Mouse (Mus musculus) hindbrain, embryonic 16.5 days (tissue): ENCODE measurements around the gene Sun2. TPM values are rescaled to one million over a fixed set of nuclear protein-coding genes. Genes with fewer than 3 reads are reported as not detected.
A peak's percentile ranks its signal among the peaks of the same experiment; 100 is the strongest.

ENCODE experiments used
- ATAC-seq: fragments of 200-750 bp; cut with Nextera tagmentation; 2 replicates; pipeline ENCODE4 v1.8.0; 2017; ENCODE audit warnings: moderate TSS enrichment, moderate library complexity
- H3K27ac ChIP-seq: fragments of 300-500 bp; sonication (generic); 2 replicates; pipeline ENCODE4 v1.5.1; 2014; ENCODE audit warnings: low read depth, mild to moderate bottlenecking, control low read depth, low read length, moderate library complexity
- H3K27me3 ChIP-seq: fragments of 300-500 bp; sonication (generic); replicated peaks from 2 replicates; pipeline ENCODE4 v1.6.1; 2014; ENCODE audit warnings: low read length; ENCODE audit not compliant: control insufficient read depth, insufficient read depth
- H3K36me3 ChIP-seq: fragments of 300-500 bp; sonication (generic); 2 replicates; pipeline ENCODE4 v1.6.1; 2014; ENCODE audit warnings: mild to moderate bottlenecking, low read length, moderate library complexity, mixed read lengths; ENCODE audit not compliant: control insufficient read depth, insufficient read depth
- H3K4me1 ChIP-seq: fragments of 300-500 bp; sonication (generic); 2 replicates; pipeline ENCODE4 v1.6.1; 2014; ENCODE audit warnings: low read depth, low read length; ENCODE audit not compliant: control insufficient read depth, insufficient read depth
- H3K4me2 ChIP-seq: fragments of 300-500 bp; sonication (generic); 2 replicates; pipeline ENCODE4 v1.6.1; 2014; ENCODE audit warnings: mild to moderate bottlenecking, low read length, control low read depth, moderate library complexity
- H3K4me3 ChIP-seq: fragments of 300-500 bp; sonication (generic); 2 replicates; pipeline ENCODE4 v1.5.1; 2014; ENCODE audit warnings: mild to moderate bottlenecking, low read length, control low read depth, moderate library complexity
- H3K9ac ChIP-seq: fragments of 300-500 bp; sonication (generic); 2 replicates; pipeline ENCODE4 v1.6.1; 2014; ENCODE audit warnings: low read depth, mild to moderate bottlenecking, control low read depth, low read length, moderate library complexity
- H3K9me3 ChIP-seq: fragments of 300-500 bp; sonication (generic); 2 replicates; pipeline ENCODE4 v1.6.1; 2014; ENCODE audit warnings: mild to moderate bottlenecking, low read length, moderate library complexity; ENCODE audit not compliant: control insufficient read depth
- WGBS: fragments of 180-500 bp; shearing (Covaris S2); extraction: QIAGEN DNeasy Blood & Tissue Kit; methylation state at CpG from one replicate; pipeline ENCODE4 v1.1.7; 2014; 5-methylcytosine and 5-hydroxymethylcytosine counted together
- polyA plus RNA-seq: library from polyadenylated mRNA; unstranded; fragments of >200 nt; fragmentation: Nextera tagmentation; extraction: Ambion mirVana; gene quantifications from 2 replicates; pipeline ENCODE4 v1.2.1, GENCODE M21; 2015

The Sun2 gene
- 4.6 and 4.7 TPM in 2 replicates for polyA plus RNA-seq

DNA sequence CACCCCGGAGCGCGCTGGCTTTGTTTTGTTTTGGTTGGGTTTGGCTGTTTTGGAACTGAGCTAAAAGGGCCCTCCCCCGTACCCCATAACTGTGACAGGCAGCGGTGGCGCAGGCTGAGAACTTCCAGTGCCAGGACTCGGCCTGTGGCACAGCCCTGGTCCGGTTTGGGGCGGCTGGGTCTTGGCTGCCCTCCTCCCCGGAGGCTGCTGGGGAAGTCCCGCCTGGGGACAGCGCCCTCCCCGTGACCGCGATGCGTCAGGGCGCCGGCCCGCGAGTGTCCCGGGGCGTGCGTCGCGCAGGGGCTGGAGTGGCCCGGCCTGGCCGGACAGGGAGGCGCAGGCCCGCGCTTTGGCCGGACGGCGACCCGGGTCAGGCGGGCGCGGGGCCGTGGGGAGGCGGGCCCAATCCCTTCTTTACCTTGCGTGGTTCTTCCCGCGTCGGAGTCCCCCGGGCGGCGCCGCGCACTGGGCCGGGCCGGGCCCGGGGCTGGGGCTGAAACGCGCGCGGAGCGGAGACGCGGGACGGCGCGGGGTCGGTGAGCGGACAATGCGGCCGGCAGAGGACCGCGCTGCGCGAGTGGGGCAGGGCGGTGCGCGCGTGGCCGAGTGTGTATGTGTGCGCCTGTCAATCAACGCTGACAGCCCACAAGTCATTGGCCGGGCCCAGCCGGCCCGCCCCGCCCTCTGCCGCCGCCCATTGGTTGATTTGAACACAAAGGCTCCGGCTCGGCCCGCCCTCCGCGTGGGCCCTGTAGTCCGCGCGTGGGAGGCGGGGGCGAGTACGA lies at the start of gene Sun2:
Sun2 (minus strand) TSS at position 616 of the 785 bp plus-strand sequence.
- H3K9me3 ChIP-seq, result no peaks in the 10 kb centered on the region
- no peaks in the 10 kb centered on the region for H3K27me3 ChIP-seq
- peak within 1 kb of the TSS; percentile 67 for H3K27ac ChIP-seq
- peak; percentile 94 for ATAC-seq
- peaks cover 14% of the 10 kb centered on the region for H3K4me1 ChIP-seq
- 0% methylated on average over 61 of the region's 93 CpGs for WGBS
- peak within 1 kb of the TSS; percentile 80 for H3K4me2 ChIP-seq
- peak within 1 kb of the TSS; percentile 89 for H3K9ac ChIP-seq
- H3K4me3 ChIP-seq, result peak within 1 kb of the TSS; percentile 98
- peaks cover 12% of the 10 kb centered on the region for H3K36me3 ChIP-seq

DNA sequence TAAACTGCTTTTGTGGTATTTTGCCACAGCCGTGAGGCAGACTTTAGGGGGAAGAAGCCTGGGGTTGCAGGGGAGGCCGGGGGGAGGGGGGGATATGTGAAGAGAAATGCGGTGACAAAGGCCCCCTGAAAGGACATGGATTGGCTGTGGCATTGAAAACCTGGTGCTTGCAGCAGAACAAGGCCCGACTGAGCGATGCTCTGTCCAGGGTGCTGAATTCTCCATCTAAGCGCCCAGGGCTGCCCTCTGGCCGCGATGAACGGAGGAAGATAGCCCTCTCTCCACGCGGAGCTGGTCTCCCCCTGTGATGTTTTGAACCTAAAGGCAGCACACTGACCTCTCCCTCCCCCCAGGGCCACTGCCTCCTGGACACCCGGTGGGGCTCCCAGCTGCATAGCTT lies 49.2 kb upstream of the Sun2 start:
- Histone ChIP-seq H3K9me3 (no peaks in the 10 kb centered on the region), H3K4me3 (no peak overlapping the region), H3K4me2 (no peak overlapping the region), H3K27me3 (no peaks in the 10 kb centered on the region), H3K4me1 (peaks cover 3% of the 10 kb centered on the region; the same call in 1 of the 2 replicates), H3K36me3 (peaks cover 4% of the 10 kb centered on the region), H3K27ac (no peak overlapping the region), H3K9ac (no peak overlapping the region)
- no peak for ATAC-seq
- 4% methylated on average over 12 of the region's 12 CpGs for WGBS

DNA sequence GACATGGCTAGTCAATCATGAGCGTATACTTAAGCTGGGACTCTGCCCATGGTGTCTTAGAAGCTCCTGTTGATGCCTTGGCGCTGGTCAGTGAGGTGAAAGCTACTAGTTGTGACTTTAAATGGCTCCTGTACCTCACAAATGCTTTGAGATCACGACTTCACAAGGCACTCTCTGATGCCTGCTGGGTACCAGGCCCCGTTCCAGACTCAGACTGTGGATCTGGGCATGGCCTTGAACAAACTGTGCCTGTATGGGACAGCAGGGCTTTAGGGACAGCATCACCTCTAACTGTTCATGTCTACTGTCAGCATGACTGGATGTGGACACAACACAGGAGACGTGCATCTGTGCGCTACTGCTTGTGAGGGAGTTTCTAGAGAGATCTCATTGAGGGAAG lies 48.6 kb upstream of the Sun2 start:
- Histone ChIP-seq H3K4me1 (peaks cover 3% of the 10 kb centered on the region; the same call in 1 of the 2 replicates), H3K27me3 (no peaks in the 10 kb centered on the region), H3K9me3 (no peaks in the 10 kb centered on the region), H3K4me2 (no peak overlapping the region), H3K9ac (no peak overlapping the region), H3K36me3 (peaks cover 4% of the 10 kb centered on the region), H3K4me3 (no peak overlapping the region), H3K27ac (no peak overlapping the region)
- WGBS, result 84% methylated on average over 6 of the region's 6 CpGs
- ATAC-seq, result no peak

DNA sequence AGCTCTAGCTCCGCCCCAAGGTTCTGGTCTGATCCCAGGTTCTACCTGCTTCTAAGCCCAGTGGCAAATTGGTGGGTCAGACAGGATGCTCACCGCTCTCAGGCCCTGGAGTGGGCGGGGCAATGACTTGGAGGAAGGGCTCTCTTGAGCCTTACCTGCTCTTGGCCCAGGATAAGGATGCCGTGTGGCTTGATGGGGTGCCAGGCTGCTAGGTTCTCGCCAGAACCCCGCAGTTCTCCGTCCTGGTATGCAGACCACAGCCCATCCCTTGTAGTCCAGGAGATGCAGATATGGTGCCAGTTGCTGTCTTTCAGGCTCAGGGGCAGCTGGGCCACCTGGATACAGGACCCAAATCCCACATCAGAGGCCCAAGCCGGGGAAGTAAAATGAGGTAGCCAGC lies 47.8 kb upstream of the Sun2 start:
- Histone ChIP-seq H3K4me3 (no peak overlapping the region), H3K9ac (no peak overlapping the region), H3K4me1 (peaks cover 3% of the 10 kb centered on the region; the same call in 1 of the 2 replicates), H3K4me2 (no peak overlapping the region), H3K9me3 (no peaks in the 10 kb centered on the region), H3K27me3 (no peaks in the 10 kb centered on the region), H3K36me3 (peaks cover 4% of the 10 kb centered on the region), H3K27ac (no peak overlapping the region)
- WGBS, result 54% methylated on average over 8 of the region's 8 CpGs
- ATAC-seq, result no peak

DNA sequence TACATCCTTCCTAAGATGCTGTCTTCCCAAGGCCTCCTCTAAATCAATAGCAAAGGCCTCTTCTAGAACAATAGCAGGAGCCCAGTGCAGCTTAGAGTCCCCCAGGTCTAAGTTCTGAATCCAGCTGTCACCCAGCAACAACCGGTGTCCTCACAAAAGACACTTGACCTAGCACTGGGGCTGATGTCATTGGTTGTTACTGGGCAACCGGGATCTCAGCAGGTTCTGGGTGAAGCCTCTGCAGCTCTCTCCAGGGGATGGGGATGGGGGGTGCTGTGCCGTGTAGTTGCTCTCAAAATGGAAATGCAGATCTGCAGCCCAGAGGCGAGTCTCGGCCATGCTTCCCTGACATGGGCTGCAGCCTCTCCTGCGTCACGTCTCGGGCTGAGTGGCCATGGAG lies 45.5 kb upstream of the Sun2 start:
- H3K9ac ChIP-seq, result no peak overlapping the region; the same call in 1 of the 2 replicates
- H3K4me3 ChIP-seq, result no peak overlapping the region
- no peak overlapping the region for H3K4me2 ChIP-seq
- WGBS, result 34% methylated on average over 8 of the region's 8 CpGs
- no peaks in the 10 kb centered on the region for H3K27me3 ChIP-seq
- H3K9me3 ChIP-seq, result no peaks in the 10 kb centered on the region
- H3K36me3 ChIP-seq, result peaks cover 4% of the 10 kb centered on the region
- 0 out of 2 replicates have a peak, but pooled peaks have one; percentile 26 for ATAC-seq
- peak overlapping the region; percentile 34; the same call in 1 of the 2 replicates for H3K27ac ChIP-seq
- peaks cover 3% of the 10 kb centered on the region; the same call in 1 of the 2 replicates for H3K4me1 ChIP-seq

DNA sequence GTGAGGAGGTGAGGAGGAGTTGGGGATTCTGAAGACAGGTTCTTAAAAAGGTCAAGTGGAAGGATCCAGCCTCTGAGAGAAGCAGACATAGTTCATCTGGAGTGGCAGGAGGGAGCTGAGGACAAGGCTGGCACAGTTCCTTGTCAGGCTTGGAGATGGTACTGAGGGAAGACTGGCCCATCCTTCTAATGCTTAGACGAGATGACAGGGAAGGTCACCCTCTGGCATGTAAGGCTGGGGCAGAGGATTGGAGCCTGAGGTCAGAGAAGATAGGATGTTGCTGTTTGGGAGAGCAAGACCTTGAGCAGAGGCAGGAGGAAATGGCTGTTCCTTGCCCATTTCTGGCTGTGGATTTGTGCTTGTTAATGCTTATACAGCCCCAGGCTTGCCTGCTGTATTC lies 42.7 kb upstream of the Sun2 start:
- H3K4me3 ChIP-seq, result no peak overlapping the region
- no peak for ATAC-seq
- no peaks in the 10 kb centered on the region for H3K27me3 ChIP-seq
- H3K9ac ChIP-seq, result no peak overlapping the region
- H3K27ac ChIP-seq, result no peak overlapping the region
- H3K4me2 ChIP-seq, result no peak overlapping the region
- peaks cover 4% of the 10 kb centered on the region; the same call in 1 of the 2 replicates for H3K36me3 ChIP-seq
- peaks cover 3% of the 10 kb centered on the region; the same call in 1 of the 2 replicates for H3K4me1 ChIP-seq
- 74% methylated on average over 1 of the region's 1 CpGs for WGBS
- H3K9me3 ChIP-seq, result no peaks in the 10 kb centered on the region

DNA sequence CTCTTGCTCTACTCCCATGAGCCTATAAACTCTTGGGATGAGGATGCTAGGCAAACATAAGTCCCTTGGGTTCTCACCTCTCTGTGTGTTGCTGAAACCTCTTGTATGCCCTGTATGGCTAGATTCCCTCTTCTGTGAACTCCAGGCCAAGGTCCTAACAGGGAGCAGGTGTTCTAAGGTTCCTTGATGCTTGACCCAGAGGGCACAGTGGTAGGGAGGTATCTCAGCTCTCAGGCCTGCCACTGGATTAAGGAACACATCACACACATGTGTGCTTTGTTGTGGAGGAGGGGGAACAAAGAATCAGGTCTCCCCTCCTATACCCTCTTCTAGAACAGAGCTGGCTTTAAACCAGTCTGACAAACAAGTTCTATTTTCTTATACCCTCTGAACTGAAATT lies 35.4 kb upstream of the Sun2 start, which contains the start of gene Dnal4:
Dnal4 (minus strand) TSS at position 101 of the 400 bp plus-strand sequence.
- Histone ChIP-seq H3K9me3 (no peaks in the 10 kb centered on the region), H3K36me3 (no peaks in the 10 kb centered on the region), H3K27ac (no peak within 1 kb of the TSS), H3K27me3 (no peaks in the 10 kb centered on the region), H3K4me2 (no peak within 1 kb of the TSS), H3K4me1 (peaks cover 9% of the 10 kb centered on the region), H3K4me3 (no peak within 1 kb of the TSS), H3K9ac (no peak within 1 kb of the TSS)
- ATAC-seq, result no peak

DNA sequence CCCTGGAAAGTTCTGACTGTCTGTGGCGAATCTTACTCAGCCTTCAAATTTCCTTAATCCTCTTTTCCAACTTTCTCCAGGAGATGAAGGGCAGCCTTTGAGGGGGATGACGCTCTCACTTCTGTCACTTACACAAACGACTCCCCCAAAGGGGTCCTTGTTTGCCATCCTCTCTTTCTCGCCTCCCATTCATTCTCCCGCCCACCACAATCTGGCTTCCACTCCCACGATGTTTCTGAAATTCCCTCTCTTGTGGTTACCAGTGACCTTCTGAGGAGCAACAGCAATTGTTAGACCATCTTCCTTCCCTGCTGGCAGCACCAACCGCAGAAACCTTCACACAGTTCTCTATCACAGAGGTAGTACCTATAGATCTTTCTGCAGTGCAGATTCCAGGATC lies 33.3 kb upstream of the Sun2 start:
- no peak for ATAC-seq
- Histone ChIP-seq H3K36me3 (no peaks in the 10 kb centered on the region), H3K9ac (no peak overlapping the region), H3K4me2 (no peak overlapping the region), H3K4me3 (no peak overlapping the region), H3K9me3 (no peaks in the 10 kb centered on the region), H3K27ac (no peak overlapping the region), H3K4me1 (peaks cover 14% of the 10 kb centered on the region), H3K27me3 (no peaks in the 10 kb centered on the region)
- WGBS, result 69% methylated on average over 7 of the region's 7 CpGs

DNA sequence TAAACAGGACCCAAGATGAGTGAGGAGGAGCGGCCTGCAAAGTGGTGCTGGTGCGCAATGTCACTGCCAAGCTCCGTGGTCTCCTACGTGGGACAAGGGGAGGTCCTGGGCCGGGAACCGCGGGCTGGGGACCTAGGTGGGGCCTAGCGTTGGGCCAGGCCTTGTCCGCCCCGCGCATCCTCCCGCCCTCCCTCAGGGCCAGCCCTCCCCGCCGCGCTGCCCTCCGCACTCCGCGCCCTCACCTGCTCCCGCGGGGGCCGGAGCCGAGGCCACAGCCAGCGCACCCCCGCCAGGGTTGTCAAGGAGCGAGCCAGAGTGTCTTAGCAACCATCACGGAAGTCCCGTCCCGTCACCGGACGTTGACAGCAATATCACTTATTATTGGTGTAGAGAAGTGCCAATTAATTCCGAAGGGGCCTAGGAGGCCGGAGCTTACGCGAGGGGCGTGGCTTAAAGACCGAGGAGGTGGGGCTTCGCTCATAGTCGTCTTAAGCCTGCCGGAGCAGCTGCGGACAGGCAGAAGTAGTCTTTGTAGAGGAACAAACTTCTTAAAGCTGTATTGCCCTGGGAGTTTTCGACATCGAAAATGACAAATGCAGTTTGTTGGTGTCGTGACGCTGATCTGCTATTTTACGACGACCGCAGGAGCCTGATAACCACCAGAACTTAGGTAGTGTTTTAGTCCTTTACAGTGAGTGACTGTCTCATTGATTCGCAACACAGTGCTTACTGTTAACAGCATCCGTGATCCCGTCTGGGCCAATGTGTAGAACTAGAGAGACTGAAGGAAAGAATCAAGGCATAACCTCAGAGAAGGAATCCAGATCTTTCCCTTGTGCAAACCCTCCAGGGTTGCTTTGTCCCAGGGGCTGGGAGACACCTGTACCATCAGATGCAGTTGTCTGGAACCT lies 32.0 kb upstream of the Sun2 start:
- under 1% methylated on average over 50 of the region's 50 CpGs for WGBS
- Histone ChIP-seq H3K9me3 (no peaks in the 10 kb centered on the region), H3K4me1 (peaks cover 14% of the 10 kb centered on the region), H3K27ac (peak overlapping the region; percentile 83), H3K27me3 (no peaks in the 10 kb centered on the region), H3K9ac (peak overlapping the region; percentile 84), H3K36me3 (no peaks in the 10 kb centered on the region), H3K4me2 (peak overlapping the region; percentile 83), H3K4me3 (peak overlapping the region; percentile 88)
- ATAC-seq, result peak; percentile 99
